Mouse (Mus musculus) thymus, postnatal 14 days (tissue): ENCODE results near the gene Sphk1.
A peak's percentile ranks its signal among the peaks of the same experiment; 100 is the strongest.

Source experiments
- DNase-seq: peaks from one replicate; pipeline ENCODE4 v3.0.0; 2021

Gene Sphk1

DNA sequence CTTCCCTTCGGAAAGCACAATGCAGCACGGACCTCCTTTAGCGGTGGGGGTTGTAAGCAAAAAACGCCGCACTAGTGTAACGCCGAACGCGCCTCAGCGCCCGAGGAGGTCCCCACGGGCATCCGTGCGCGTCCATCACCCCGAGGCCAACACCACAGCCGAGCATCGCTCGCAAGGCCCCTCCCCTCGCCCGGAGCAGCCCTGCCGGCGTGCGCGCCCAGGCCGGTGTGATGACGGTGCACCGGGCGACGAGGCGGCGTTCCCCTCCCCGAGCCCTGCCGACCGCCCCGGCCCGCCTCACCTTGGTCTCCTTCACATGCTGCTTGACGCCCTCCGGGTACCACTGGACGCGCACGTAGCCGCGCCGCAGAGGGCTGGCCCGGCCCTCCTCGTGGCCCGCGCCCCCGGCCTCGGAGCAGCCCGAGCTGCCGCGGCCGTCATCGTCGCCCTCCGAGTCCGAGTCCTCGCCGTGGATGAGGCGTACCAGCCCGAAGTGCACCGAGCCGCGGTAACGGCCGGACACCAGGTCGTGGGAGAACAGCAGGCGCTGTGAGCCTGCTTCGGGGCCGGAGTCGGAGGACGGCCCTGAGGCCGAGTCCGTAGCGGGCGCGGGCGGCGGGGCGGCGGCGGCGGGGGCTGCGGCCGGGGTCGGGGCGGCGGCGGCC is 50.1 kb downstream of the Sphk1 start:
- DNase-seq = peak; percentile 68

DNA sequence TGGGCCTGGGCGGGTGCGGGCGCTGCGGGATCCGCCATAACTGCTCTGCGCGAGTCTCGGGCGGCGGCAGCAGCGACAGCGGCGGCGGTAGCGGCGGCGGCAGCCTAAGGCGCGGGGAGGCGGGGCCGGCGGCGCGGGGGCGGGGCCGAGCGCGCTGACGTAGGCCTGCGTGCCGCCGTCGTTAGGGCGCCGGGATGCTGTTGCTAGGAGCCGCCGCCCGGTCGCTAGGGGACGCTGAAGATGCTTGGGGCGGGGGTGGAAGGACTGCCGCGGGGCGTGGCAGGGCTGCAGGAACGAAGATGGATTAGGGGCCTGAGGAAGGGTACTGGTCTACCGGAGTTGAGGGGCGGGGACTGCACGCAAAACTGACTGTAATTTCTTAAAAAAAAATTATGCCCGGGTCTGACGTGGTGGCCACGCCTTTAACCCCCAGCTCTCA is 50.7 kb downstream of the Sphk1 start, which contains the start of gene Ube2o:
TSS of gene Ube2o (minus strand) at position 72 of the 439 bp plus-strand sequence.
- peak; percentile 93 for DNase-seq

DNA sequence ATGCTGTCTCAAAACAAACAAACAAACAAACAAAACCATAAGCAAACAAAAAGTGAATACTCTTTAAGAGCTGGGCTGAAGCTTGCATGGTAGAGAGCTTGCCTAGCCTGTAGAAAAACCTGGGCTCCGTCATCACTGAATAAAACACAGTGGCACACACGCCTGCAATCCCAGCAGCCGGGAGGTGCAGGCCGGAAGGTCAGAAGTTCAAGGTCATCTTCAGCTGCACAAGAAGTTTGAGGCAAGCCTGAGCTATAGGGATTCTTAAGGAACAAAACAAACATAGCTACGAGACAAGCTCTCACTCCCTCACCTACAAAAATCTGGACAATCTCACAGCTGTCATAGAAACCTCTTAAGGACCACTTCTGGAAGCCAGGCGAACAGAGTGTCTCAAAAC is 55.0 kb downstream of the Sphk1 start:
- no peak for DNase-seq
